Mouse (Mus musculus) macrophage (primary cell): ENCODE data around the gene Magix. TPM values are rescaled to one million over a fixed set of nuclear protein-coding genes. Genes with fewer than 3 reads are reported as not detected.

Experiments used
- H3K27ac ChIP-seq: fragments of 350-480 bp; formaldehyde crosslinking; 2 replicates; pipeline ENCODE4 v1.9.0; 2021
- H3K36me3 ChIP-seq: fragments of 350-480 bp; formaldehyde crosslinking; 2 replicates; pipeline ENCODE4 v1.9.0; 2021; ENCODE audit errors: inconsistent target
- H3K4me3 ChIP-seq: fragments of 350-480 bp; formaldehyde crosslinking; 2 replicates; pipeline ENCODE4 v1.9.0; 2021; ENCODE audit errors: inconsistent target
- H3K79me2 ChIP-seq: fragments of 350-480 bp; formaldehyde crosslinking; 2 replicates; pipeline ENCODE4 v1.9.0; 2021; ENCODE audit errors: inconsistent target
- WGBS: methylation state at CpG from one replicate; pipeline ENCODE4 v1.1.7; 2026; ENCODE audit warnings: inconsistent platforms; ENCODE audit not compliant: missing documents; 5-methylcytosine and 5-hydroxymethylcytosine counted together
- polyA plus RNA-seq: library from polyadenylated mRNA; stranded (reverse); fragments of 250-400 nt; gene quantifications from 3 replicates; pipeline ENCODE4 v1.2.4, GENCODE M21; 2018; ENCODE audit warnings: inconsistent platforms

Magix gene
- polyA plus RNA-seq, 1 experiment from 2014 or later, result 0.14 TPM

- no peaks in the 10 kb centered on the region for H3K36me3 ChIP-seq
- H3K79me2 ChIP-seq, result peaks cover 7% of the 10 kb centered on the region
- 57% methylated on average over 3 of the region's 4 CpGs for WGBS
- H3K27ac ChIP-seq, result no peak overlapping the region
- H3K4me3 ChIP-seq, result no peak overlapping the region
These were observed 11.8 kb upstream of the Magix start for GRCm38 (mm10) chrX:7692862-7693261.

- 76% methylated on average over 3 of the region's 3 CpGs for WGBS
- Histone ChIP-seq H3K4me3 (no peak overlapping the region), H3K27ac (no peak overlapping the region), H3K79me2 (no peaks in the 10 kb centered on the region), H3K36me3 (no peaks in the 10 kb centered on the region)
These were observed 9.4 kb upstream of the Magix start for GRCm38 (mm10) chrX:7690486-7690885.

- H3K36me3 ChIP-seq, result no peaks in the 10 kb centered on the region
- WGBS, result 94% methylated on average over 2 of the region's 2 CpGs
- H3K79me2 ChIP-seq, result no peaks in the 10 kb centered on the region
- no peak overlapping the region for H3K4me3 ChIP-seq
- H3K27ac ChIP-seq, result no peak overlapping the region
These were observed 7.3 kb upstream of the Magix start for GRCm38 (mm10) chrX:7688321-7688720.

- Histone ChIP-seq H3K4me3 (no peak overlapping the region; the same call in 1 of the 2 replicates), H3K36me3 (no peaks in the 10 kb centered on the region), H3K79me2 (no peaks in the 10 kb centered on the region), H3K27ac (no peak overlapping the region)
- WGBS, result 27% methylated on average over 11 of the region's 12 CpGs
These were observed 1.0 kb downstream of the Magix start for GRCm38 (mm10) chrX:7680057-7680412.

GRCm38 (mm10) chrX:7679405-7680056, 1.5 kb downstream of the Magix start:
- H3K27ac ChIP-seq, result no peak overlapping the region
- no peaks in the 10 kb centered on the region for H3K79me2 ChIP-seq
- peak overlapping the region; percentile 6; the same call in 1 of the 2 replicates for H3K4me3 ChIP-seq
- WGBS, result 23% methylated on average over 27 of the region's 27 CpGs
- H3K36me3 ChIP-seq, result no peaks in the 10 kb centered on the region

- no peak overlapping the region for H3K4me3 ChIP-seq
- 42% methylated on average over 3 of the region's 3 CpGs for WGBS
- H3K36me3 ChIP-seq, result no peaks in the 10 kb centered on the region
- H3K79me2 ChIP-seq, result no peaks in the 10 kb centered on the region
- H3K27ac ChIP-seq, result no peak overlapping the region
These were observed 2.1 kb downstream of the Magix start for GRCm38 (mm10) chrX:7678986-7679385.

- H3K36me3 ChIP-seq, result no peaks in the 10 kb centered on the region
- WGBS, result 49% methylated on average over 8 of the region's 10 CpGs
- H3K4me3 ChIP-seq, result no peak overlapping the region
- H3K79me2 ChIP-seq, result peaks cover 11% of the 10 kb centered on the region
- H3K27ac ChIP-seq, result 0 out of 2 replicates have a peak overlapping the region, but pooled peaks have one; percentile 76
These were observed 6.1 kb downstream of the Magix start for GRCm38 (mm10) chrX:7675001-7675380.

- peak overlapping the region; percentile 76 for H3K27ac ChIP-seq
- peak overlapping the region; percentile 10; the same call in 1 of the 2 replicates for H3K4me3 ChIP-seq
- H3K79me2 ChIP-seq, result peaks cover 14% of the 10 kb centered on the region
- no peaks in the 10 kb centered on the region for H3K36me3 ChIP-seq
- 36% methylated on average over 23 of the region's 28 CpGs for WGBS
These were observed 6.6 kb downstream of the Magix start for GRCm38 (mm10) chrX:7674284-7675000.

GRCm38 (mm10) chrX:7673578-7674281, 7.3 kb downstream of the Magix start:
- peak overlapping the region; percentile 10; the same call in 1 of the 2 replicates for H3K4me3 ChIP-seq
- 15% methylated on average over 10 of the region's 12 CpGs for WGBS
- H3K27ac ChIP-seq, result peak overlapping the region; percentile 76

GRCm38 (mm10) chrX:7672739-7673138, 8.3 kb downstream of the Magix start:
- peak overlapping the region; percentile 76 for H3K27ac ChIP-seq
- H3K79me2 ChIP-seq, result peaks cover 14% of the 10 kb centered on the region
- H3K36me3 ChIP-seq, result no peaks in the 10 kb centered on the region
- WGBS, result 57% methylated on average over 6 of the region's 6 CpGs
- no peak overlapping the region for H3K4me3 ChIP-seq

More at GRCm38 (mm10) chrX:7673578-7674281, 7.3 kb downstream of the Magix start:
- Histone ChIP-seq H3K79me2 (peaks cover 14% of the 10 kb centered on the region), H3K36me3 (no peaks in the 10 kb centered on the region)

- 12% methylated on average over 28 of the region's 36 CpGs for WGBS
- Histone ChIP-seq H3K4me3 (peak within 1 kb of the TSS; percentile 67), H3K79me2 (peaks cover 14% of the 10 kb centered on the region), H3K36me3 (no peaks in the 10 kb centered on the region), H3K27ac (peak within 1 kb of the TSS; percentile 82)
These were observed 10.0 kb downstream of the Magix start, which contains the start of gene Plp2 for GRCm38 (mm10) chrX:7670921-7671623. Plp2 (minus strand) TSS chrX:7671390.

- 32% methylated on average over 11 of the region's 19 CpGs for whole genome bisulfite sequencing
- Histone ChIP-seq H3K27ac (peak overlapping the region; percentile 82), H3K36me3 (no peaks in the 10 kb centered on the region), H3K4me3 (peak overlapping the region; percentile 67), H3K79me2 (peaks cover 14% of the 10 kb centered on the region)
These were observed 10.6 kb downstream of the Magix start for GRCm38 (mm10) chrX:7670390-7670881.

GRCm38 (mm10) chrX:7665739-7666502, 15.1 kb downstream of the Magix start:
- no peak overlapping the region for H3K4me3 ChIP-seq

More at GRCm38 (mm10) chrX:7665739-7666502, 15.1 kb downstream of the Magix start:
- H3K27ac ChIP-seq, result no peak overlapping the region
- H3K36me3 ChIP-seq, result no peaks in the 10 kb centered on the region
- 86% methylated on average over 21 of the region's 21 CpGs for WGBS
- peaks cover 13% of the 10 kb centered on the region for H3K79me2 ChIP-seq
